Mouse (Mus musculus) stomach, postnatal 0 days (tissue): ENCODE results near the gene Fxyd3.

ENCODE experiments used
- CTCF ChIP-seq: IDR thresholded peaks from 2 replicates; pipeline ENCODE4 v1.5.1; 2016; ENCODE audit warnings: antibody characterized with exemption, low read depth, mild to moderate bottlenecking, moderate library complexity
- EP300 ChIP-seq: optimal IDR thresholded peaks from 2 replicates; pipeline ENCODE3; 2016; ENCODE audit warnings: antibody characterized with exemption

DNA sequence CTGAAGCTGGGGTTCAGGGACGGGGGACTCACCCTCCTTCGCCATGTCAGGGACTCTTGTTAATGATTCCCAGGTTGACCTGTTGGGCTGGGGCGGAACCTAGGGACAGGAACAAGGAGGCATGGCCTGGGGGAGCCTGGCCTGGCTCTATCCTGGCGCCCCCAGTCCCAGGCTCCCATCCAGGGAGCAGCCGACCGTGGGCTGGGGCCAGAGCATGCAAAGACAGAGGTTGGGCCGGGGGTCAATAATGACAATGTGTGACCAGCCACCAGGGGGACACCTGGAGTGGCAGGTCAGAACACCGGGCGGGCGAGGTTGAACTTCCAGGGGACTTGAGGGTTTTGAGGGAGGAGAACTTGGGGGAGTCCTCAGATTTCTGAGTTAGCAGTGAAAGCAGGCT lies 38.1 kb upstream of the Fxyd3 start:
- TF ChIP-seq CTCF (peak; percentile 53), EP300 (no peak)
